Mouse (Mus musculus): ENCODE results near the gene Cnot4. TPM values are rescaled to one million over a fixed set of nuclear protein-coding genes. Genes with fewer than 3 reads are reported as not detected.

The Cnot4 gene
- total RNA-seq (2023): 46.5 to 54.2 TPM (median 51.0 TPM) in 4 replicates

DNA sequence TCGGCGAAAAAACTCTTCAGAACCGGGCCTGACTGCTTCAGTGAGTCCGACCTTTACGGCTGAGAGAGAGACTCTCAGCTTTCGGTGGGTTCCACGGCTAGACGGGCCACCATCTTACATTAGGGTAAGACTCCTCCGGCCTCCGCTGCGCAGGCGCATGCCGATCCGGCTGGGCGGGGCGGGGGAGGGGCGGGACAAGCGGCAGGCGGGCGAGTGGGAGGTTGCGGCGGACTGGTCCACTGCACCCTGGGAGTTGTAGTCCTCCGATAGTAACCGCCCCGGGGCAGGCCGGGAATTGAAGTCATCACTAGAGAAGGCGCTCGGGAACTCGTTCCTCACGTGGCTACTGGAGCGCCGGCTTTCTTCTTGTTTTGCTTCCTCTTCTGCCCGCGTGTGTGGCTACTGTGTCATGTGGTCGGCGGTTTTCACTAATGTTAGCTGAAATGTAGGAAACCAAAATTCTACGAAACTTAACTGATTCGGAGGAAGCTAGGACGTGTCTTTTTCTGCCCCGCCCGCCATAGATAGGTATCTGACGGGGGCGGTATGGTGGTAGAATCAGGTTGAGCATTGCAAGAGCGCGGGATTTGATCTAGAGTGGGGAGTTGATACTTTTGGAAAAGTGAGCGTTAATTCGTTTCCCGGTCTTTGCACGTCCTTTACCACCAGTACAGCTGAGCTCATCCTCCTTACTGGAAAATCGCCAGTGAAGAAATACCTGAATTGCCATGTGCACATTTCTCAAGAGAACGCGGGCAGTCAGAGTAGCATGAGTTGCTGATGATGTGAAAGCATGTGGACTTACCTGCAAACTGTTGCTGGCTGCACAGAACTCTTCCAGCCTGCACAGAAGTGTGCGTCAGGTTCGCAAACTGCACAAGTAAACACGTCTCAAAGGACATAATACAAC is at the start of gene Cnot4:
Gene Cnot4 (minus strand): TSS at position 146 of the 910 bp plus-strand sequence.

DNA sequence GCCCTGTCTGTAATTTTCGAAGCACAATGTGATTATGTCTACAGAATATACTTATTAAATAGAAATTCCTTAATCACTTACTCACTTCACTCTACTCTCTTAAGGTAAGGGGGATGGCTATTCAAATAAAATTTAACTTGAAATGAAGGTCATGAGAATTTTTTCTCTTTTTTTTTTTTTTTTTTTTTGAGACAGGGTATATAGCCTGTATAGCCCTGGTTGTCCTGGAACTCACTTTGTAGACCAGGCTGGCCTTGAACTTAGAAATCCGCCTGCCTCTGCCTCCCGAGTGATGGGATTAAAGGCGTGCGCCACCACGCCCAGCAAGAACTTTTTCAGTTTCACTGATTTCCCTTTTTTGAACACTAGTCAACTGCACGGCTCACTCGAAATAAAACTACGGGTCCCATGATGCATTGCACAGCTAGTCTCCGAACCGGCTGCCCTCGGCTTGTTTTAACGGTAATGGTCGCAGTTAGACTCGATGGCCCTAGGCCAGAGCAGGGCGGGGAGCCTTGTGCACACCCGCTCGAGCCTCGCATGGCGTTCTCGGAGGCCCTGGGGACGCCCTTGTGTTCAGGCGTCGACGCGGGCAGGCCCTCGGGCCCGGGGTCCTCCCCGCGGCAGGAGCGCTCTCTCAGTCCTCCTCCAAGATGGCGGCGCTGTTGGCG is 43.6 kb upstream of the Cnot4 start, which contains the start of gene Nup205:
Gene Nup205 (plus strand): TSS at position 443 of the 671 bp plus-strand sequence.

DNA sequence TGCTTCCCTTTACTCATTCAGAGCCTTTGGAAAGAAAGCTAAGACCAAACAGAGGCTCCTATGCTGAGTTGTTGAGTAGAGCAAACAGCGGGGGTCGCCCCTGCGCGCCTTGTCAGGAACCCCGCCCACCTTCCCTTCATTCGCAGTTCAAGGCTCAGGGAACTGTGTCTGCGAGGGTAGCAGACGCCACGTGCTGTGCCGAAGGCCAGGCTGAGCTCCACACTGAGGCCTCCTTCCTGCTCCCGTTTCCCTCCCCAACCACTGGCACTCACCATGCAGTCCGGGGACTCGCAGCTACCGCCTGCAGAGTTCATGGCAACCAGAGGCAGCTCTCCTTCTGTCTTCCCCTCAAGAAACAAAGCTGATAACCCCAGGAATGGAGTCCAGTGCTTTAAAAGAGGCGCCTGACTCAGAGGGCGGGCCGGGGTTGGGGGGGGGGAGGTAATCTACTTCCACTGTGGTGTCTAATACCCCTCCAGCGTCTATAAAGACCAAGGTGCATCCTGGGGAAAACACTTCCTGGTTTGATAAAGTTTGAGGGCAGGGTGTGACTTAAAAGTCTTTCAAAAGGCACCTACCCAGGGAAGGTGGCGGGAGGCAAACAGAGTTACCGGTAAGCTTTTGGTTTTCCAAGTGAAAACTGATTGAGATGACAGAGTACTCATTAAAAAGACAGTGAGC is 145.3 kb downstream of the Cnot4 start, which contains the start of gene Slc23a4:
Gene Slc23a4 (minus strand): TSS at position 324 of the 681 bp plus-strand sequence.

Other genes starting within 250 kb of the Cnot4 start
- 53.7 to 74.7 TPM (median 69.7 TPM) in 4 replicates for gene Wdr91, start 222.8 kb downstream of the Cnot4 start, total RNA-seq (2023)
- gene Stra8, start 213.6 kb downstream of the Cnot4 start, total RNA-seq (2023): not detected in 4 replicates
- 0.27 to 0.69 TPM (median 0.36 TPM) in 3 of 4 replicates, not detected in the other for gene Slc23a4, start 145.3 kb downstream of the Cnot4 start, total RNA-seq (2023)
- 62.7 to 73.1 TPM (median 69.3 TPM) in 4 replicates for gene Nup205, start 43.7 kb upstream of the Cnot4 start, total RNA-seq (2023)
- not detected in 4 replicates for gene Slc13a4, start 174.4 kb upstream of the Cnot4 start, total RNA-seq (2023)
- not detected in 4 replicates for gene Fam180a, start 192.4 kb upstream of the Cnot4 start, total RNA-seq (2023)